Mouse (Mus musculus) lung, postnatal 0 days (tissue): ENCODE measurements around the gene Usp21. TPM values are rescaled to one million over a fixed set of nuclear protein-coding genes. Genes with fewer than 3 reads are reported as not detected.

Source experiments
- ATAC-seq: fragments of 200-750 bp; cut with Nextera tagmentation; 2 replicates; pipeline ENCODE4 v1.8.0; 2017; ENCODE audit warnings: moderate library complexity
- DNase-seq: peaks from one replicate; pipeline ENCODE4 v3.0.0-alpha.2; 2016; ENCODE audit warnings: low spot score
- H3K27ac ChIP-seq: fragments of 300-500 bp; sonication (generic); 2 replicates; pipeline ENCODE4 v1.5.1; 2014; ENCODE audit warnings: antibody characterized with exemption, mild to moderate bottlenecking, low read length, mixed read lengths
- H3K27me3 ChIP-seq: fragments of 300-500 bp; sonication (generic); replicated peaks from 2 replicates; pipeline ENCODE4 v1.6.1; 2014; ENCODE audit warnings: low read length, mixed read lengths; ENCODE audit not compliant: insufficient read depth
- H3K36me3 ChIP-seq: fragments of 300-500 bp; sonication (generic); 2 replicates; pipeline ENCODE4 v1.6.1; 2014; ENCODE audit warnings: low read length, mixed read lengths; ENCODE audit not compliant: insufficient read depth
- H3K4me1 ChIP-seq: fragments of 300-500 bp; sonication (generic); 2 replicates; pipeline ENCODE4 v1.6.1; 2014; ENCODE audit warnings: antibody characterized with exemption, low read depth, low read length, mixed read lengths; ENCODE audit not compliant: insufficient read depth
- H3K4me2 ChIP-seq: fragments of 300-500 bp; sonication (generic); replicated peaks from 2 replicates; pipeline ENCODE4 v1.6.1; 2014; ENCODE audit warnings: low read depth, mild to moderate bottlenecking, low read length, moderate library complexity, mixed read lengths
- H3K4me3 ChIP-seq: fragments of 300-500 bp; sonication (generic); 2 replicates; pipeline ENCODE4 v1.5.1; 2014; ENCODE audit warnings: low read depth, low read length
- H3K9ac ChIP-seq: fragments of 300-500 bp; sonication (generic); replicated peaks from 2 replicates; pipeline ENCODE4 v1.6.1; 2014; ENCODE audit warnings: low read depth, mild to moderate bottlenecking
- H3K9me3 ChIP-seq: fragments of 300-500 bp; sonication (generic); 2 replicates; pipeline ENCODE4 v1.6.1; 2016; ENCODE audit warnings: low read length, mixed read lengths
- CTCF ChIP-seq: IDR thresholded peaks from 2 replicates; pipeline ENCODE4 v1.5.1; 2016; ENCODE audit warnings: antibody characterized with exemption, mild to moderate bottlenecking
- EP300 ChIP-seq: IDR thresholded peaks from 2 replicates; pipeline ENCODE4 v1.6.1; 2016; ENCODE audit warnings: antibody characterized with exemption, mild to moderate bottlenecking, control low read depth
- whole genome bisulfite sequencing: fragments of 180-500 bp; shearing (Covaris S2); extraction: QIAGEN DNeasy Blood & Tissue Kit; methylation state at CpG from one replicate; pipeline ENCODE4 v1.1.7; 2014; 5-methylcytosine and 5-hydroxymethylcytosine counted together
- polyA plus RNA-seq: library from polyadenylated mRNA; unstranded; fragments of >200 nt; fragmentation: Nextera tagmentation; extraction: Ambion mirVana; gene quantifications from 2 replicates; pipeline ENCODE4 v1.2.1, GENCODE M21; 2015

Gene Usp21
- polyA plus RNA-seq, 1 experiment from 2014 or later: 38.3 TPM

DNA sequence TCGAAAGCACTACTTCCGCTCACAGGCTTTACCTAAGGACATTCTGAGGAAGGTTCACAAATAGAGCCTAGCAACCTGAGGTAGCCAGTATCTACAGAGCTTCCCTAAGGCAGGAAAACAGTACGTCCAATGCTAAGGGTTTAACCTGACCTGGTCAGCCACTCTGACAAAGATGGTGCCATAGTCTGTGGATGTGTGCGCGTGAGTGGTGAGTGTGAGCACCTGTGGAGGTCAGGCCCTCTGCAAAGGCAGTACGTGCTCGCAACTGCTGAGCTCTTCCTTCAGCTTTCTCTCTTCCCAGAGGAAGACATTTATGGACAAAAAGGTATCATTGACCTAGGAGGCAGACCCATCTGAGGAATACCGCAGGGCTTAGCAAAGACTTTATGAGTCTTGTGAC, 9.4 kb downstream of the Usp21 start:
- WGBS: 93% methylated on average over 8 of the region's 8 CpGs
- TF ChIP-seq CTCF (no peak), EP300 (no peak)
- peaks cover 36% of the 10 kb centered on the region; the same call in 1 of the 2 replicates for H3K36me3 ChIP-seq

DNA sequence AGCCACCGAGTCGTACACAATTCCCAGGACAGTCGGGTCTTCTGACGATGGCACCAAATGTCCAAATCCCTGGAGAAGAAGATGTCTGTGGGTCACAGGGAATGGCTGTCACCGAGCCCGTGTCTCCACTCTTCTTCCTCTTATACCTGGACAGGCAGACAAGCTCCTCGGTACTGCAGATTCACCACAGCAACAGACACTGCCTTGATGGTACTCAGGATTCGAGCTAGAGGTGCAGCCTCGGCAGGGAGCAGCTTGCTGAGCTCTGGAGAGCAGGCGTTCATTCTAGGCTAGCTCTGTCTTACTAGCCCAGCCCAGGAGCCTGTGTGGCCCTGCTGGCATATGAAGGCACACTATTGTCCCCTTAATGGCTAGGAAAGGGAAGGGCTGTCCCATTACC, 10.1 kb downstream of the Usp21 start:
- ATAC-seq (no peak), DNase-seq (no peak)
- Histone ChIP-seq H3K27ac (no peak overlapping the region), H3K27me3 (no peaks in the 10 kb centered on the region), H3K4me3 (no peak overlapping the region), H3K4me1 (peaks cover 12% of the 10 kb centered on the region; the same call in 1 of the 2 replicates), H3K9ac (no peak overlapping the region), H3K9me3 (no peaks in the 10 kb centered on the region), H3K36me3 (peaks cover 37% of the 10 kb centered on the region; the same call in 1 of the 2 replicates), H3K4me2 (no peak overlapping the region)
- WGBS: 79% methylated on average over 10 of the region's 10 CpGs
- TF ChIP-seq EP300: no peak
- no peak for TF ChIP-seq CTCF

More for the DNA sequence above, 9.4 kb downstream of the Usp21 start:
- ATAC-seq: no peak
- Histone ChIP-seq H3K27me3 (no peaks in the 10 kb centered on the region), H3K4me1 (peaks cover 12% of the 10 kb centered on the region; the same call in 1 of the 2 replicates), H3K4me2 (no peak overlapping the region), H3K27ac (no peak overlapping the region), H3K4me3 (no peak overlapping the region), H3K9me3 (no peaks in the 10 kb centered on the region), H3K9ac (no peak overlapping the region)
- no peak for DNase-seq

DNA sequence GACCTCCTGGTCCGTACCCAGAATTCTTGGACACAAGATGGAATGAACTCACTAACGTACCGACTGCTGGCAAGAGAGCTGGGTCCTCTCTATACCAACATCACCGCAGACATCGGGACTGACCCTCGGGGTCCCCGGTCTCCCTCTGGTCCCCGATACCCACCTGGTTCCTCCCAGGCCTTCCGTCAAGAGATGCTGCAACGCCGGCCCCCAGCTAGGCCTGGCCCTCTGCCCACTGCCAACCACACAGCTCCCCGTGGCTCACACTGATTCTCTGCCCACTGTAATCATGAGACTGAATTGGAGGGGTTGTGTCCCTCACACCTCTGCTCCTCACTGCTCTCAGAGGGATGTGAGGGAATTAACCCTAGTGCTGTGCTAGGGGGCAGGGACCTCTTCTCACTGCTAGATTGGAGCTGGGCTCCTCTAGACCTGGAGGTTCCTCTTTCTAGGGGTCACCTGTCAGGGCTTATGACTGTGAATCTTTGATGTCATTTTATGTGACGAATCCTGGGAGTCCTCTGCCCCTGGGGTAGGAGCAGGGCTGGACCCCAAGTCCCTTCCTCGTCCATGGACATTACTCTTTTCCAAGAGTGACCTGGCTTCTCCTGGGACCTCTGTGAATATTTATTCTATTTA, 11.6 kb downstream of the Usp21 start:
- Histone ChIP-seq H3K4me2 (no peak overlapping the region), H3K9me3 (no peaks in the 10 kb centered on the region), H3K9ac (no peak overlapping the region), H3K4me1 (peaks cover 11% of the 10 kb centered on the region; the same call in 1 of the 2 replicates), H3K36me3 (peaks cover 34% of the 10 kb centered on the region; the same call in 1 of the 2 replicates), H3K4me3 (no peak overlapping the region), H3K27me3 (no peaks in the 10 kb centered on the region), H3K27ac (no peak overlapping the region)
- no peak for DNase-seq
- 85% methylated on average over 14 of the region's 14 CpGs for WGBS
- no peak for TF ChIP-seq CTCF
- no peak for TF ChIP-seq EP300
- no peak for ATAC-seq

DNA sequence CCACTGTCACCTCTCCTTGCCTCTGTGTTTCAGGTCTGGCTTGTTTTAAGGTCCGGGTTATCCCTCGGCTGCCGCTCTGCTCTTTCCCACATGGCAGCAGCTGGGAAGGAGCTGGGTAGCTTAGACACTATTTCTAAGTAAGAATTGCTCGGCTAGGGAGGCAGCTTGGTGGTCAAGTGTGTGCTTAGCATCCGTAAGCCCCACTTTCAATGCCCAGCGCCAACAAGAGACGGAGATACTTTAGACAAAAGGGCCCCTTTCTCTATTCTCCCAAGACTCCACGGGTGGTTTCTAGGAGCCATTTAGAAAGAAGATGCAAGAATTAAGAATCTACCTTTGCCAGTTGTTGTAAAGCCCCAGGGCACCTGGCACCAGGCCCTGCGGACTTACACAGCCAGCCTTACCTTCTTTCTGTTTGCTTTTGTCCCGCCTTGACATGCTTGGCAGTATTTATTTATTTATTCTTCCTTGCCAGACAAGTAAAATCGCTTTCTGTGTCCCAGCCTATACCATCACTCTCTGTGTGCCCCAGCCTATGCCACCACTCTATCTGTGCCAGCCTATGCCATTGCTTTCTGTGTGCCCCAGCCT, 12.6 kb downstream of the Usp21 start:
- no peak overlapping the region for H3K4me2 ChIP-seq
- H3K27me3 ChIP-seq: no peaks in the 10 kb centered on the region
- no peaks in the 10 kb centered on the region for H3K9me3 ChIP-seq
- no peak for DNase-seq
- H3K9ac ChIP-seq: no peak overlapping the region
- no peak overlapping the region for H3K27ac ChIP-seq
- H3K4me1 ChIP-seq: peaks cover 9% of the 10 kb centered on the region; the same call in 1 of the 2 replicates
- ATAC-seq: no peak
- no peak overlapping the region for H3K4me3 ChIP-seq
- TF ChIP-seq CTCF: no peak
- no peak for TF ChIP-seq EP300
- peaks cover 34% of the 10 kb centered on the region; the same call in 1 of the 2 replicates for H3K36me3 ChIP-seq
- WGBS: 63% methylated on average over 11 of the region's 11 CpGs

DNA sequence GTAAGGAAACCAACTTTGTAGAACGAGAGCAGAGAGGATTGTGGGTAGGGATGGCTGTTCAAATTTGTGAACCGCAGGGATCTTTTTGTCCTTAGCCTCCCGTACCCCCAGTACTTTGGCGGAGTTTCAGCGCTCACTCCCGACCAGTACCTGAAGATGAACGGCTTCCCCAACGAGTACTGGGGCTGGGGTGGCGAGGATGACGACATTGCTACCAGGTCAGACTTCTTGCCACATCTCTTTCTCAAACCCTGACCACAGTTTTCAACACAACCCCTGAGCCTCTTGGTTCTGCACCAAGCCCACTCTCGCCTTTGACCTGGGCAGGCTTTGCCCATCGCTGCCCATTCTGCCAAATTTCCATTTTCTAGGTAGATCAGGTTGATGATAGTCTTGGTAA, 13.6 kb downstream of the Usp21 start:
- ATAC-seq (no peak), DNase-seq (no peak)
- no peak overlapping the region for H3K4me2 ChIP-seq
- TF ChIP-seq EP300: no peak
- no peak for TF ChIP-seq CTCF
- no peaks in the 10 kb centered on the region for H3K9me3 ChIP-seq
- peaks cover 34% of the 10 kb centered on the region; the same call in 1 of the 2 replicates for H3K36me3 ChIP-seq
- no peaks in the 10 kb centered on the region for H3K27me3 ChIP-seq
- H3K27ac ChIP-seq: no peak overlapping the region
- H3K4me3 ChIP-seq: no peak overlapping the region
- WGBS: 81% methylated on average over 12 of the region's 12 CpGs
- H3K9ac ChIP-seq: no peak overlapping the region
- peaks cover 7% of the 10 kb centered on the region; the same call in 1 of the 2 replicates for H3K4me1 ChIP-seq

DNA sequence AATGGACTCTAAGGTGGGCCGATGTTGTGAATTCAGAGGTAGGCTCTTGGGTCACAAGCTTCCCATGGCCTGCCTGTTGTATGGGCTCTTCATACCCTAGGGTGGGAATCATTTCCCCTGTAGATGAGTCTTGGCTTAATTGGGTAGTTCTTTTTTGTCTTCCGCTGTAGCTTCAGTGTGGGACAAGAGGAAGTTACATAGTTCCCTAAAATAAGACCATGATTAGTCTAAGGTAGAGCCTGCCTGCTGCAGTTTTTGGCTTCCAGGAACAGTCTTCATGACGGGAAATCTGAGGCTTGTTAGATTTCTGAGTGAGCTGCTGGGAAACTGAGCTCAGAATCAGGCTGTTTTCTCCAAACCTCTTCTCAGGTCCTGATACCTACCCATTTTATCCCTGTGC, 15.7 kb downstream of the Usp21 start:
- peak; percentile 30 for DNase-seq
- ATAC-seq: no peak
- 80% methylated on average over 3 of the region's 3 CpGs for WGBS
- Histone ChIP-seq H3K4me1 (peaks cover 7% of the 10 kb centered on the region; the same call in 1 of the 2 replicates), H3K36me3 (peaks cover 30% of the 10 kb centered on the region; the same call in 1 of the 2 replicates), H3K27me3 (no peaks in the 10 kb centered on the region), H3K9me3 (no peaks in the 10 kb centered on the region), H3K4me2 (peak overlapping the region; percentile 87), H3K9ac (no peak overlapping the region), H3K4me3 (peak overlapping the region; percentile 4; the same call in 1 of the 2 replicates), H3K27ac (peak overlapping the region; percentile 28)
- TF ChIP-seq EP300 (no peak), CTCF (no peak)
